Mouse (Mus musculus): Measurements from ENCODE around the gene Cd22. TPM values are rescaled to one million over a fixed set of nuclear protein-coding genes. Genes with fewer than 3 reads are reported as not detected.

The Cd22 gene
- polyA plus RNA-seq, 1 experiment from 2014 or later = not detected

- no peak for ATAC-seq
- 69% methylated on average over 7 of the region's 7 CpGs for WGBS
- Histone ChIP-seq H3K9ac (ENCODE audit: low read depth, low read length) (no peak overlapping the region), H3K36me3 (ENCODE audit: control insufficient read depth, insufficient read depth, low read length) (no peaks in the 10 kb centered on the region), H3K27ac (ENCODE audit: low read length) (no peak overlapping the region), H3K27me3 (ENCODE audit: control insufficient read depth, insufficient read depth, low read depth, low read length) (no peaks in the 10 kb centered on the region), H3K9me3 (replicated peaks; ENCODE audit: control insufficient read depth, low read length, poor library complexity, severe bottlenecking) (no peaks in the 10 kb centered on the region), H3K4me3 (ENCODE audit: low read depth, low read length) (no peak overlapping the region), H3K4me2 (ENCODE audit: low read length) (no peak overlapping the region), H3K4me1 (ENCODE audit: control insufficient read depth, insufficient read depth, low read length) (no peaks in the 10 kb centered on the region)
Measured at GRCm38 (mm10) chr7:30820854-30821445, 59.2 kb downstream of the Cd22 start.

GRCm38 (mm10) chr7:30820131-30820530, 60.0 kb downstream of the Cd22 start:
- Histone ChIP-seq H3K4me1 (ENCODE audit: control insufficient read depth, insufficient read depth, low read length) (no peaks in the 10 kb centered on the region), H3K9ac (ENCODE audit: low read depth, low read length) (no peak overlapping the region), H3K9me3 (replicated peaks; ENCODE audit: control insufficient read depth, low read length, poor library complexity, severe bottlenecking) (no peaks in the 10 kb centered on the region), H3K27me3 (ENCODE audit: control insufficient read depth, insufficient read depth, low read depth, low read length) (no peaks in the 10 kb centered on the region), H3K4me2 (ENCODE audit: low read length) (no peak overlapping the region), H3K36me3 (ENCODE audit: control insufficient read depth, insufficient read depth, low read length) (no peaks in the 10 kb centered on the region), H3K4me3 (ENCODE audit: low read depth, low read length) (no peak overlapping the region), H3K27ac (ENCODE audit: low read length) (no peak overlapping the region)
- WGBS = 70% methylated on average over 6 of the region's 6 CpGs
- no peak for ATAC-seq

Other genes with a start within 250 kb of the Cd22 start
- gene Etv2, start 244.5 kb downstream of the Cd22 start, polyA plus RNA-seq (2015; fragmentation: Nextera tagmentation; extraction: Ambion mirVana) = not detected in 2 replicates
- 127 and 132 TPM in 2 replicates for gene Rbm42, start 230.0 kb downstream of the Cd22 start, polyA plus RNA-seq (2015; fragmentation: Nextera tagmentation; extraction: Ambion mirVana)
- gene Haus5, start 215.3 kb downstream of the Cd22 start, polyA plus RNA-seq (2015; fragmentation: Nextera tagmentation; extraction: Ambion mirVana) = 24.4 and 26.9 TPM in 2 replicates
- not detected in 2 replicates for gene Pmis2, start 208.7 kb downstream of the Cd22 start, polyA plus RNA-seq (2015; fragmentation: Nextera tagmentation; extraction: Ambion mirVana)
- not detected in 2 replicates for gene 2200002J24Rik, start 181.4 kb downstream of the Cd22 start, polyA plus RNA-seq (2015; fragmentation: Nextera tagmentation; extraction: Ambion mirVana)
- gene Atp4a, start 168.1 kb downstream of the Cd22 start, polyA plus RNA-seq (2015; fragmentation: Nextera tagmentation; extraction: Ambion mirVana) = 1.2 and 2.2 TPM in 2 replicates
- gene Tmem147, start 150.8 kb downstream of the Cd22 start, polyA plus RNA-seq (2015; fragmentation: Nextera tagmentation; extraction: Ambion mirVana) = 233 and 254 TPM in 2 replicates
- 1.1 and 1.7 TPM in 2 replicates for gene Gapdhs, start 136.7 kb downstream of the Cd22 start, polyA plus RNA-seq (2015; fragmentation: Nextera tagmentation; extraction: Ambion mirVana)
- gene Sbsn, start 128.9 kb downstream of the Cd22 start, polyA plus RNA-seq (2015; fragmentation: Nextera tagmentation; extraction: Ambion mirVana) = 1.6 and 2.0 TPM in 2 replicates
- 2.8 and 3.6 TPM in 2 replicates for gene Dmkn, start 116.6 kb downstream of the Cd22 start, polyA plus RNA-seq (2015; fragmentation: Nextera tagmentation; extraction: Ambion mirVana)
- gene Krtdap, start 92.4 kb downstream of the Cd22 start, polyA plus RNA-seq (2015; fragmentation: Nextera tagmentation; extraction: Ambion mirVana) = not detected in 2 replicates
- 0.13 TPM in 1 of 2 replicates, not detected in the other for gene Ffar2, start 56.6 kb downstream of the Cd22 start, polyA plus RNA-seq (2015; fragmentation: Nextera tagmentation; extraction: Ambion mirVana)
- gene Ffar3, start 24.2 kb downstream of the Cd22 start, polyA plus RNA-seq (2015; fragmentation: Nextera tagmentation; extraction: Ambion mirVana) = not detected in 2 replicates
- gene Ffar1, start 18.8 kb downstream of the Cd22 start, polyA plus RNA-seq (2015; fragmentation: Nextera tagmentation; extraction: Ambion mirVana) = not detected in 2 replicates
- gene Mag, start 34.5 kb upstream of the Cd22 start, polyA plus RNA-seq (2015; fragmentation: Nextera tagmentation; extraction: Ambion mirVana) = 4.5 and 4.7 TPM in 2 replicates
- gene Hamp2, start 44.3 kb upstream of the Cd22 start, polyA plus RNA-seq (2015; fragmentation: Nextera tagmentation; extraction: Ambion mirVana) = not detected in 2 replicates
- not detected in 2 replicates for gene Hamp, start 63.7 kb upstream of the Cd22 start, polyA plus RNA-seq (2015; fragmentation: Nextera tagmentation; extraction: Ambion mirVana)
- gene Usf2, start 76.5 kb upstream of the Cd22 start, polyA plus RNA-seq (2015; fragmentation: Nextera tagmentation; extraction: Ambion mirVana) = 28.6 and 29.6 TPM in 2 replicates
- gene Lsr, start 93.1 kb upstream of the Cd22 start, polyA plus RNA-seq (2015; fragmentation: Nextera tagmentation; extraction: Ambion mirVana) = 16.7 and 19.0 TPM in 2 replicates
- 0.60 and 0.84 TPM in 2 replicates for gene Fam187b, start 93.4 kb upstream of the Cd22 start, polyA plus RNA-seq (2015; fragmentation: Nextera tagmentation; extraction: Ambion mirVana)
- gene Fxyd5, start 162.1 kb upstream of the Cd22 start, polyA plus RNA-seq (2015; fragmentation: Nextera tagmentation; extraction: Ambion mirVana) = 19.0 and 24.4 TPM in 2 replicates
- gene Fxyd7, start 171.1 kb upstream of the Cd22 start, polyA plus RNA-seq (2015; fragmentation: Nextera tagmentation; extraction: Ambion mirVana) = 188 and 270 TPM in 2 replicates
- gene Fxyd1, start 176.9 kb upstream of the Cd22 start, polyA plus RNA-seq (2015; fragmentation: Nextera tagmentation; extraction: Ambion mirVana) = 11.2 and 17.3 TPM in 2 replicates
- gene Lgi4, start 179.0 kb upstream of the Cd22 start, polyA plus RNA-seq (2015; fragmentation: Nextera tagmentation; extraction: Ambion mirVana) = 0.15 and 0.35 TPM in 2 replicates
- not detected in 2 replicates for gene Fxyd3, start 196.4 kb upstream of the Cd22 start, polyA plus RNA-seq (2015; fragmentation: Nextera tagmentation; extraction: Ambion mirVana)
- gene Hpn, start 234.9 kb upstream of the Cd22 start, polyA plus RNA-seq (2015; fragmentation: Nextera tagmentation; extraction: Ambion mirVana) = 0.21 TPM in 1 of 2 replicates, not detected in the other
- gene Scn1b, start 246.7 kb upstream of the Cd22 start, polyA plus RNA-seq (2015; fragmentation: Nextera tagmentation; extraction: Ambion mirVana) = 7.4 and 12.2 TPM in 2 replicates